ENCODE assay signal across 22 mouse cellular contexts in the genomic region with DNA sequence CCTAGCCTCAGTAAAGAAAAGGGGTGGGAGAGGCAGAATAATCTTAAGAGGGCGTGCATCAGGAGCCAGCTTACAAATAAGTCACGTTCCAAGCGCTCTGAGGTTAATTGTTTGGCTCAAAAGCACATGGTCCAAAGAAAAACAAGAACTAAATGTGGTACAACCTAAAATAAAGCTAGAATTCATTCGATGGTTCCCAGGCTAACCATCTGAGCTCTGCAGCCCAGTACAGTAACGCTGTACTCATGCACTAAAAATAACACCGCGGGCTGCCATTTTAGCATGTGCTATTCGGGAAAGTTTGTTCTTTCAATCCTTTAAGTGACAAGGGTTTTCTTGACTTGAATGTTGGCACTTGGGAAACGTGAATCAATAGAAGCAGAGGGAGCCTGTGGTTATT. TPM values are rescaled to one million over a fixed set of nuclear protein-coding genes. Genes with fewer than 3 reads are reported as not detected.
"Had no signal": no experiment of that assay in that cellular context is flagged by ENCODE, and none has a peak within 500 bp of the region (broad histone marks: within the 10 kb centered on the region; RNA-seq: fewer than 3 reads in every experiment).

No protein-coding gene starts in this region.

- DNase-seq: kidney, adult 2 months; kidney, postnatal 25 days; liver; lung, embryonic 14.5 days; retina, postnatal 1 day; right cerebral cortex, postnatal 25 days; spleen, adult 18-20 months; thymus, postnatal 25 days had no signal

- H3K27me3 ChIP-seq: limb, embryonic 13.5 days; midbrain, embryonic 12.5 days; neural tube, embryonic 13.5 days; stomach, embryonic 15.5 days had no signal

- H3K36me3 ChIP-seq: midbrain, embryonic 12.5 days; neural tube, embryonic 13.5 days had no signal

- ATAC-seq: liver, embryonic 12.5 days; lung, postnatal 0 days; midbrain, embryonic 16.5 days had no signal

- H3K4me2 ChIP-seq: limb, embryonic 13.5 days; liver, embryonic 12.5 days; lung, embryonic 14.5 days; midbrain, embryonic 12.5 days; neural tube, embryonic 13.5 days; stomach, embryonic 15.5 days had no signal

- H3K4me3 ChIP-seq: limb, embryonic 10.5 days; limb, embryonic 13.5 days; liver, embryonic 12.5 days; midbrain, embryonic 12.5 days; myocyte; neural tube, embryonic 13.5 days; stomach, embryonic 15.5 days had no signal

- H3K9me3 ChIP-seq: limb, embryonic 10.5 days; limb, embryonic 13.5 days; liver, embryonic 12.5 days; midbrain, embryonic 12.5 days; neural tube, embryonic 13.5 days; stomach, embryonic 15.5 days had no signal

- H3K9ac ChIP-seq: limb, embryonic 13.5 days; liver, embryonic 12.5 days; lung, embryonic 14.5 days; midbrain, embryonic 12.5 days; neural tube, embryonic 13.5 days; stomach, embryonic 15.5 days had no signal

- H3K27ac ChIP-seq: kidney, postnatal 0 days; limb, embryonic 10.5 days; limb, embryonic 13.5 days; macrophage; midbrain, embryonic 12.5 days; neural tube, embryonic 13.5 days; stomach, embryonic 15.5 days had no signal

RNA-seq across cellular contexts. Expression of a gene that starts 11.8 kb away (rescaled TPM):
- total RNA-seq: megakaryocyte, adult 5-6 weeks; monocyte, adult 5-6 weeks; neutrophil, adult 5-6 weeks had no signal
- polyA plus RNA-seq: macrophage had no signal

RNA-seq across cellular contexts. Expression of a gene that starts 22.7 kb away (rescaled TPM):
- total RNA-seq: megakaryocyte, adult 5-6 weeks; monocyte, adult 5-6 weeks; neutrophil, adult 5-6 weeks had no signal

RNA-seq across cellular contexts. Expression of a gene that starts 26.3 kb away (rescaled TPM):
- total RNA-seq: neutrophil, adult 5-6 weeks had no signal
- polyA plus RNA-seq: macrophage had no signal
